Mouse (Mus musculus) thymus, postnatal 14 days (tissue): ENCODE measurements at regions not wholly inside any gene's neighbourhood (a gene's known extent, or its start where the extent isn't known, plus 50 kb on each side); places are given as distances from the start of the nearest gene placed in this dataset.

Experiments
- DNase-seq: peaks from one replicate; pipeline ENCODE4 v3.0.0; 2021

DNA sequence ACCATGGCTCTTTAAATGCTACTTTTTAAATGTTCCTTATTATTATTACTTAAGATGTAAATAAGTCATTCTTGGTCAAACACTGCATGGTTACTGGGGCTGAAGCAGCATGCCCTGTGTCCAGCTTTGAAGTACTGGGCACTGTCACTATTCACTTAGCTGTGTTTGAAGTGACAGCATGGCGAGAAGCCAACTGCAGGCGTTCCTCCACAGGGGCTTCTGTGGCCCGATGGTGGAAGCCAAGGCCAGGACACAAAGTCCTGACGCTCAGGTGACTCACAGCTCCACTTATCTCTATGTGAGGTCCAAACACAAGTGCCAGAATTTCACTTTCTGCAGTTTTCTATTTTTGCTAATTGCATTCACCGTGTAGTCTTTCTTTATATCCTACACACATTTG is 65.3 kb downstream of the Cdca7 start:
- DNase-seq, result no peak

DNA sequence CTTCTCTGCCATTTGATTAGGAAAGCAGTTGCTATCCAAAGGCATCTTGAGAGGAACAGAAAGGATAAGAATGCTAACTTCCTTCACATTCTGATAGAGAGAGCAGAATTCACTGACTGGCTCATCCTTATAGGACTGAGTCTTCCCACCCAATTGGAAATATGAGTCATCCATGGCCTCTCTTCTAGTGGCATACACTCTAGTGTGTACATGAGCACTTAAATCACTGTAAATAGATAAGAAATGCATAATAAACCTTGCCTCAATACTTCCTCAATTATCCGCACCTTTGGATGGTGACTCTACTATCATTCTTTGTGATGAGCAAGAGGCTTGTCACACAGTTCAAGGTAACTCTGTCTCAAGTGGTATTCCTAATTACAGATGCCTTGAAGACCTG is 69.5 kb downstream of the Cdca7 start:
- no peak for DNase-seq

DNA sequence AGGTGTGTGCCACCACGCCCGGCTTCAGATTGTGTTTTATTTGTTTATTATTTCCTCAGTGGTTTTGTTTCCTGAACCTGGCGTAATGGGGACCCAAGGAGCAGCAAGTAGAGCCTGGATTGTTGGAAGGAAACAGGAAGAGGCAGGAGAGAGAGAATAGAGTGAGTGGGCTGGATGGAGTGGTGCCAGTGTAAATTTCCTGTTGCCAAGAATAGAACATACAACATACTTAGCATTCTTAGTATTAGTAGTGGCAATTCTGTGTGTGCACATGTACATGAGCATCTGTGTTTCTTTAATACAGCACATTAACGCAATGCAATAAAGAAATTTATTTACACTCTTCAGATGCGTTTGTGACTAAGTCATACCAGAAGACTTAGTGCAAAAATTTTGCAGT is 70.5 kb downstream of the Cdca7 start:
- DNase-seq, result no peak

DNA sequence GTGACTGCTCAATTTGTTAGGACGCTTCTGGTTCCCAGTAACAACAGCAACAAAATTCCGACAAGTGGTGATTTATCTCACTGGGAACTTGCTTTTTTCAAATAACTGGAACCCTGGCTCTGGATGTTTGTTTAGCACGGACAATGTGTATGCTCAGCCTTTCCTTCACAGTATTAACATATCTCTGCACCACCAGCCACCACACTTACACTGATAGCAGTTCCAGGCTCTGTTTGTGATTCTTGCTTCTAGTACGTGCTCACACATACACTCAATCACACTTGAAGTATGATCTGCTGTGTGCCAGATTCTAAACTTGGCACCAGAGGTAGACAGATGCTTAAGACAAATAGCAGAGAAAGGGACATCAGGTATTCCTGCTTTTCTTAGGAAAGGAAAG is 71.0 kb downstream of the Cdca7 start:
- DNase-seq, result no peak

DNA sequence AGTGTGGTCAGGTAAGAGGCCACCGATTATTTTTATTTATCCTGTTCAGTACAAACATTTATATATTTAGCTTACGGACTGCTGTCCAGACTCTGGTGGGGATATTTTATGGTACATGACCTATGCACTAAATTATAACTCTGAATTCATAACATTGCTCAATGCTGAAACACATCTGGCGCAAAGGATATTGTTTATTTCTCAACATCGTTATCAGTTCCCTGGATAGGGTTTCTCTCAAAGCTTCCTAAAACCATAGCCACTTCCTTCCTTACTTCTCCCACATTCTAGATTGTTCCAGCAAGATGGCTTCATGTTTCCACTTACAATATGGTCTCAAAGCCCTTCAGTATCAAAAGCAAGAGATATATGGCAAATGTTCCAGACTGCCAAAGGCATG is 75.3 kb downstream of the Cdca7 start:
- no peak for DNase-seq

DNA sequence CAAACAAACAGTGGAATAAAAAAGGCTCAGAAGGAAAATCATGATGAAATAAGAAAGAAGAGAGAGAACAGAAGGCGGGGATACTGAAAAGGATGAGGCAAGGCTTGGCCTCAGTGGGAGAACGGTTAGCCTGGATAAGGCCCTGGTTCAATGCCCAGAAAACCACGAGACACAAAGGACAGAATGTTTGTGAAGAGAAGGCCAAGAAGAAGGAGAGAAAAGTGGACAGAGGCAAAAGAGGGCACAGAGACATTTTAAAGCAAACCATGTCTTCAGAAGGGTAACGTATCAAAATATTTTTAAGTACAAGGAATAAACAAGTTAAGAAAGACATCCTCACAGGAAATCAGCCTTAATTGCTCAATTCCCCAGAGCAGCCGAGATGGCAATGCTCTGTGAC is 78.6 kb downstream of the Cdca7 start:
- no peak for DNase-seq

DNA sequence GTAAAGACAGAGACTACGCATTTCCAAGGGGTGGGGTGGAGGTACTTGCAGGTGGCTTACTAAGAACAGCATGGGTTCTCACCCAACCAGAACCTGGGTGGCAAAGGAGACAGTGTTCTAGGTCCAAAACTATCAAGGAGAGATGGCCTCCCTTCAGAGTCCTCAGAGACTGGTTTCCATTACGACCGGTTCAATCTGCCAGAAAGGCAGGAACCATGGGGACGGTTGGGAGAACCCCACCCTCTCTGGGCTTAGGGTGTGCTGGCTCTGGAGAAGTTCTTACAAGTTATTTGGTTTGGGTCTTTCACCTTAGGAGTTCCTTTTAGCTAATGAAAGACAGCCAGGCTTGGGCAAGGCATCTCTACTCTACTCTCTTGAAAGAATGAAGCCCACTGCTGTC is 79.2 kb downstream of the Cdca7 start:
- DNase-seq, result no peak

DNA sequence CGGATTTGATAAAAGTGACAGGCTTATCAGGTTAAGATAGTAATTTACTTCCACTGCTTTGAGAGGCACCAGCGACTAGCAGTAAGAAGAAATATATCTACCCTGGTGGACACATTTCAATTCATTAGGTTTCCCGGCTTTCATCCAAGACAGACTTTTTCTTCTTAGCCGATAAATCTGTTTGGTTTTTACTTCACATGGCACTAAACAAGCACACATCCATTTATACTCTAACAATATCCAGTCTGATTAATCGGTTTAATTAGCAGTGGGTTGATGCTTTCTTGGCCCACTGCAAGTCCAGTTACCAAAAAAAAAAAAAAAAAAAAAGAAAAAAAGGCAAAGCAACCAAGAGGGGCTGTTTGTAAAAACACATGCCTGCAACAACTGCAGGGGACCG is 79.6 kb downstream of the Cdca7 start:
- no peak for DNase-seq

DNA sequence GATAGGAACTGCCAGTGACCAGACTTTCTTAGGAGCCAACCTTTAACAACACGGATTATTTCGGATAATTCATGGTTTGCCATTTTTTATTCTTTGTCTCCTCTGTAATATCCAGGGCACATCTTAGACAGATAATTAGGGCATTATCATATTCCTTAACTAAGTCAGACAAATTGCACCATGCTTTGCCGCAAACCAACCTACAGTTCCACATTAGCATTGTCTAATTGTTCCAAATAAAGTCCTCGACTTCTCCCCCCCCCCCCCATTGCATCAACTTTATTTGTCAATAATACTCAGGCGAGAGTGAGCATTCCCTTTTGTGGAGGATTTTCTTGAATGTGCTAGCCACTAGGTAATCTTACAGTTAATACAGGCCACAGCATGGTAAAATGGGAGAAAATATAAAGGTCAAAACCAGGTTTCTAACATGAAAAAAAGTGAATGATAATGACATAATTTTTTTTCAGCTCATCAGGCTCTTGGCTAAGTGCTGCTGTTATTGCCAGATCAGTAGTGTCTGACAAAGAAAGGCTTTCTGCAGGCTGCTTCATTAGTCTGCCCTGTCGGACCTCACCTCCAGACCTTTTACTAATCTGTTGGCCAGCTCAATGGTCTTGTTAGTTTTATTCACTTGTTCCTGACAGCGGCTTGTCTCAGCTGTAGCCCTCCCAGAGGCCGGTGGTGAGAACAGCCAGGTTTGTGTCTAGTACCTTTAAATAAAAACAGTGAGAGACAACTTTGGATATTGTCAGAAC is 80.3 kb downstream of the Cdca7 start:
- DNase-seq, result no peak

DNA sequence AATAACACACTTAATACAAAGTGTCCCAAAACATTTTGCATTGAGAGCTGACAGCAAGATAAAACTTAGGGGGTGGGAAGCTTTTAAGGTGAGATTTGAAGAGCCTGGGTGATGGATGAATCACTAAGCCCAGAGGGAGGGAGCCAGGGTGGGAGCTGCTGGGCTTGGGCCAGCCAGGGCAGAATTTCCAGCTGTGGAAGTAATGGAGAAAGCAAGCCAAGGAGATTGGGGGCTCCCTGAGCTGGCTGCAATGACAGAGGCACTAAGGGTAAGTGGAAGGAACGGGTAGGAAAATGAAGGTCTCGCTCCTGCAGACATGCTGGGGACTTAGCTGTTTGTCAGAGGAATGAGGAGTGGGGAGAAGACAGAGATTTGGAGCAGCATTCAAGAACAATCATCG is 81.2 kb downstream of the Cdca7 start:
- no peak for DNase-seq

DNA sequence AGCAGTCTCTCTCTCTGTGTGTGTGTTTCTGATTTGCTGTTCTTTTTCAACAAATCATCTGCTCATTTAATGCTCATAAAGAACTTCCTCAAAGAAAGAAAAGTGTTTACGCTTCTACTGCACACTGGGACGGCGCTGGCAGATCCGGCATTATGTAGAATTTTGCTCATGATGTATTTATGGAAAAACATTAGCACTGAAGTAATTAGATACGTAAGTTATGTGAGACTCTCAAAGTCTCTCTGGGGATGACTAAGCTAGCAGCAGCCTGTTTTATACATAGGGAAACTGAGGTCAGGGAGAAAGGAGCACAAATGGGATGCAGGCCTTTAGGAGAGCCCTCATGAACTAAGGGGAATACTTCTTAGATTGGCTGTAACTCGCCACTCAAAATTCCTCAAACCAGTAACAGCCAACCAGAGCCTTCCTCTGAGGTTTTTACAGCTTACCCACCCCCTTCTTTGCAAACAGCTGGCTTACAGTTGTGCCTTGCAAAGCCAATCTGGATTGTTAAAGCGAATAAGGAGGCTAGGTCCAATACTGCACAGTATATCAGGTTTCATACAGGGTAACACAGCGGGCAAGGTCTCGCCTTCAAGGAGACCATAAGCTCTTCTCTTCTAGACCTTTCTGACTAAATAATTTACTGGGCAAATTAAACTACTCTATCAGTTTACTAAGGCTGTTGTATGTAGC is 81.8 kb downstream of the Cdca7 start:
- no peak for DNase-seq

DNA sequence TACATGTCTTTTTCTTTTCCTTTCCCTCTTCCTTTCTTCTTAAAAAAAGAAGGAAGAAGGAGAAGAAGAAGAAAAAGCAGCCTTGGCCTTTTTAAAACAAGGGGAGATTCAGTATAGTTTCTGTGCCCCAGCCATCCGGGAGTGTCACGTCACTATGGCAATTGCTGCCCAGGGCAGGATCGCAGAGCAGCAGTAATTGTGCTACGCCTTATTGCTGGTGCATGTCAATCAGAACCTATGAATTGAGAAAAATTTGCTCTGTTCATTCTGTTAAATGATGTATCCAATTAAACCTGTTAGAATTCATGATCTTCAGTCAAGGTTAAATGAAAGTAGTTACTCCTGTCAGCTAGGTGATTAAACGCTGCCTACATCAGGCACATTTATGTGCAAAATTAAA is 85.4 kb downstream of the Cdca7 start:
- DNase-seq, result no peak

DNA sequence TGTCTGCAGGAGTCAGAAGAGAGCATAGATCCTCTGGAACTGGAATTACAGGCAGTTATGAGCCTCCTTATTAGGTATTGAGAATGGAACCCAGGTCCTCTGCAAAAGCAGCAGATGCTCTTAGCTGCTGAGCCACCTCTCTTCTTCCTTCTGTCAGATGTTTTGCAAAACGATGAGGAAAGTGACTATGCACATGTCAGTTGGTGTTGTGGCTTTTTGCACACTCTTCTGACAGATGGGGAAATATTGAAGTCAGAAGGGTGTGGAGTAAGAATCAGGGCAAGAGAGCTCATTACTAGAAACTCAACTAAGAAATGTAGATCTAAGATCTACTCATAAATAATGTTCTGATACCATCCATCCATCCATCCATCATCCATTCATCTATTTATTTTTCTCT is 102.4 kb downstream of the Cdca7 start:
- DNase-seq, result no peak

DNA sequence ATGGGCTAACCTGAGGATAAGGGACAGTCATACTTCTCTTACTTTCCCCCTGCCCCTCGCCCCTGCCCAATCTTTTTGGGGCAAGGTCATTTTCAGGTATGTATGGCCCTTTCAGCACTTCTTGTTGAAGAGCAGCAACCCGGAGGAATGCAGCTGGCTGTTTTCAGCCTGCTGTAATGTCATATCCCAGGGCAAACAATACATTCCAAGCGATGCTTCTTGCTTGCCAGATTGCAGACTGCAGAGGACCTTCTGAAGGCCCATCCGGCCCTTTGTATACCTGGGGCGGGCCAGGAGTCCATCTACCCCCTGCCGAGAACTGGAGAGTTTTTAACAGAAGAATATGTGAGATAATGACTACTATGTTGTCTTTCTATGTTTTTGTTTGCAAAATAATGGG is 105.2 kb downstream of the Cdca7 start:
- DNase-seq, result no peak

DNA sequence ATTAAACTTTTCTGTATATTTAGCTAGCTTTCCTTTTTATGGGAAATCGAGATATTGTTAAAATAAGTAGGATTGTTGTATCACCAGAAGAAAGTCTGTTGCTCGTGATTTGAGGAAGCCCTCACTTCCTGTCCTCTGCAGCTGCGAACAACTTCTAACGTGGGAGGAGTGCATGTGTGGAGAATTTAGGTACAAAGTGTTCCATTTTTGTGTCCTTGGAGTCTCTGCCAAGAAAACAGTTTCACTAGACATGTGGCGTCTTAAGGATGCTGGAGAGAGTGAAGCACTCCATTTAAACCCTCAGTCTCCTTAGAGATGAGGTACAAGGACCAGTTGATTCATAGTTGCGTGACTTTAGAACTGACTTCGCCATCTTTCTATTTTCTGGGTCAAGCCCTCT is 112.9 kb downstream of the Cdca7 start:
- DNase-seq, result peak; percentile 18

DNA sequence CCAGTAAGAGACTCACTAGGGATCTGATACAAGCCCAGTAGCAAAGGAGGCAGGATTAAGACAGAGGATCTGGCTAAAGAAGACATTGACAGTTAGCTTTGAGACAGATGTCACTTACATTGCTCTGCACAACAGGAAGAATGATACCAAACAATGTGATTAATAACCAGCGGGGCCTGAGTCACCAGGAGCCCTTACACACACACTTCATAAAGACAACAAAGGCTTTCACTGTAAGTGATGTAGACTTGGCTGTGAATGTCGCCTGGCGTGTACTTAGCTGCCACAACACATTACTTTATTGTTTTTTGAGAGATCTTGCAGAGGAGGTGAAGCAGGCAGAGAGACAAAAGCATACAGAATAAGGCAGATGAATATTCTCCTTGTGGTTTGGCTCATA is 116.1 kb downstream of the Cdca7 start:
- no peak for DNase-seq

DNA sequence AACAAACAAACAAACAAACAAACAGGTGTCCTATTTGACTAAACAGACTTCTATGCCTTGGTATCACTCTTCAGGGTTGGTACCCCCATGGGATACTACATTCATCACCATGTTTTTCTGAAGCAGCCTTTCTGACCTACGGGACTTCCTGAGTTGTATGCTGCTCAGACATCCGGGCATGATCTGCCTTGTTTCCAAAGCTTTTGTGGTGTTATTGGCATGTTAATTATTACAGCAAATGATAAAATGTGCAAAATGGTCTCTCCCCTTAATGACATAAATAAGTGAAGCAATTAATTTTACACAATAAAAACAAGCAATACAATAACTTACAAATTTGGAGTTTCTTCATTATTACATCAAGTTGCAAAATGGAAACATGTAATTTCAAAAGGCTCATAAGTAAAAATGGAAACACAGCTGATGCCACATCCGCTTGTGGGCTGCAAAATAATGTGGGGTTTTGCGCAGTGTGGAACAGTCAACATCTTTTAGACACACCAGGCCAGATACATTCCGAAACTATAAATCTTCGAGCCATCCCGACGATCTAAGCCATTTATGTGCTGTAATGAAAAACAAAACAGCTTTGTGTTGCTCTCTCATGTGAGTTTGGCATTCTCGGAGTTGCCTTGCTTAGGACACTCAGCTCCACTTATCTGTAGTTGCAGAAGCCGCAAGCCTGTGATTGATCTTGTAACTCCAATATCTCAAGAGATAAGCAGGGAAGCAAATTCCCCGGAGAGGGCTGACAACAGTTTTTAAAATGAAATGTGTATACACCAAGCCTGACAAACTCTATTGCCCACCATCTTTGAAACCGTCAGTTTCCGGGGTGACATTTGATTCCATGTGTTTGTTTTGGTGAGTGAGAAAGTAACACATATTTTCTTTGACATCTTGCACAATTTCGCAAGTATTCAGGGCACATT is 121.3 kb downstream of the Cdca7 start:
- no peak for DNase-seq

DNA sequence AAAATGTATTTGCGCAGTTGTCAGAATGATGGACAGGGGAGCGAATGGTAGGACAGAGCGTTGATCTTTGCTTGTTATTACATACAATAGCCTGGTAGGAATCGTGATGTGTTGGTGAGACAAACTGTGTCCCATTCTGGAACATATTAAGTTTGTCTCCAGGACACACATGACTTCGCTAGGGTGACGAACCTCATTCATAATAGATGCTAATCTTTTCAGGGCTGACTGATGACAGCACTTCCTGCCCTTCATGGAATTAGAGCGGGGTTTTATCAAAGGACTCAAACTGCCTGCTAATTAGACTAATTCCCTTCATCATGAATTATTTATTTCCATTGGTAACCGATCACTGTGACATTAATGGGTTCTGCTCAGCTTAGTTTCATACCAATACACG is 122.0 kb downstream of the Cdca7 start:
- no peak for DNase-seq

DNA sequence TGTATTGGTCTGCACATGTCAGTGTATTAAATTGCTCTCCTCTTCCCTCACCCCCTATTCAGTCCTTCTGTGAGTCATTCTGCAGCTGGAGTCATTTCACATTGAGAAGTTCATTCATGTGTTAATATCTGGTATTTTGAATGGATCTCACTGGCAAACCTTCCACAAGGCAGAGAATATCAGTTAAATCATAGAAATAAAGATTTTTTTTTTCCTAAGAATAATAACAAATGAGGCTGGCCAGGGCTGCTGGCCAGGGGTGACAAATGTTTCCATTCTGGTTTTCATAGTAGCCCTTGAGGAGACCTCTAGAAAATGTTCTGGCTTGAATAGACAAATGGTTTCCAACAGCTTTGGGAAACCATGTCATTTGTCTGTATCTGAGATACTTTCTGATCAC is 124.8 kb downstream of the Cdca7 start:
- DNase-seq, result no peak

DNA sequence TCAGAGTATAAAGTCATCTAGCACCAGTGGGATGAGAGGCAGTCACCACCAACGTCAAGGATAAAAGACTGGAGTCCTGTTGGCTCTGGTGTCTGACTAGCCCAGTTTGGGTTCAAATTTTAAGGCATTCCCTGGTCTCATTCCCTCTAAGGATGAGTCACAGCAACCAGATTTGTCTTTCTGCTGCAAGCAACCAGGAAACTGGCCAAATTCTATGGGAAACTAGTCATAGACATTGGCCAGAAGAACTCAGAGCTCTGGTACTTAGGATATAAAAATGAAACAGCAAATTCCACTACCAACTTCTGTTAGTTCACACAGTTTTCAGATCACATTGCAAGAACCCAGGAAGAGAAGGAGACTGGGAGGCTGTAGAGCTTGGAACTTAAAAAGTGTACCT is 126.2 kb downstream of the Cdca7 start:
- DNase-seq, result no peak

DNA sequence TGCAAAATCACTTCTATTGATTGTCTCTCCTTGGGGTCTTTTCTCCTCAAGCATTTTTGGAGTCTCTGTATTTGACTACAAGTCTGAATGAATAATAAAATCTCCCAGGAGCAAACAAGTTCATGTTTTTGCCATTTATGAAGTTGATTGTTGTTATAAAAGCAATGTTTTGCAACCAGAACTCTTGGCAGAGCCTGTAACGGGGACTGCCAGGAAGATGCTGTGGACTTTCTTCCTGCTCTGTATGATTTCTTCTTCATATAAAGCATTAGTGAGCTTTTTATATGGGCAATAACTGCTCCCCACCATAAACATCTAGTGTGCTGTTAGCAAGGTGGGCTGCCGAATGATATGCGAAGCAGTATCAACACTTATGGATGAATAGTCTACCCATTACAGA is 136.3 kb downstream of the Cdca7 start:
- no peak for DNase-seq

DNA sequence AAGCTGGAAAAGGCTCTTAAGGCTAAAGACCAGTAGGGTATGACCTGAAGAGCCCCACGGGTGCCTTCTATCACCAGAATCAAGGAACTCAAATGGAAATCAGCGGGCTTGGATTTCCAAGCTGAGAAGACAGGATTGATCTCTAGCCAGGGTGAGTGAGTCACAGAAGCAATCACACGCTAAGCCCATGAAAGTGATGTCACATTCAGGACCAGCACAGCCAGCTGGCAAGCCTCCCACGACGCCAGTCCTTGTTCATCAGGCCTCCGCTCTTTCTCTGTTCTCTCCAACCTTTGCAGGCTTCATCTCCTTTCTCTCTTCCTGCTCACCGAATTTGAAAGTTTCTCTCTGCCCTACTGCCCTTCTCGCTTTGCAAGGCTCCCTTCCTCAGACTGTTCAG is 138.3 kb downstream of the Cdca7 start:
- DNase-seq, result no peak

DNA sequence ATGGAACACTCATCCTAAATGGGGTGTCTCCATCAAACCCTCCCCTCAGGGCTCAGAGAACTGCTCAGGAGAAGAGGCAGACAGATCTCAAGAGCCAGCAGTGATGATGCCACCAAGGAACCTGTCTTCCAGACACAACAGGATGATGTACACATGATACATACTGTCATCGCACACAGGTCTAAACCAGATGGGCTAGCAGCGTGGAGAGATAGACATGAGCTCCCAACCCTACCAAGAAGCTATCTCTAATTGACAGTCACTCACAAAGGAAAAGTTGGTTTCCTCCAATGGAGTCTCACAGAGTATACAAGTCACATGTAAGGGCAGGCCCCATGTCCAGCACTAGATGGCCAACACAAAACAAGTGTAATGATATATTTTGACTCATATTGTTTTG is 139.9 kb downstream of the Cdca7 start:
- DNase-seq, result no peak

DNA sequence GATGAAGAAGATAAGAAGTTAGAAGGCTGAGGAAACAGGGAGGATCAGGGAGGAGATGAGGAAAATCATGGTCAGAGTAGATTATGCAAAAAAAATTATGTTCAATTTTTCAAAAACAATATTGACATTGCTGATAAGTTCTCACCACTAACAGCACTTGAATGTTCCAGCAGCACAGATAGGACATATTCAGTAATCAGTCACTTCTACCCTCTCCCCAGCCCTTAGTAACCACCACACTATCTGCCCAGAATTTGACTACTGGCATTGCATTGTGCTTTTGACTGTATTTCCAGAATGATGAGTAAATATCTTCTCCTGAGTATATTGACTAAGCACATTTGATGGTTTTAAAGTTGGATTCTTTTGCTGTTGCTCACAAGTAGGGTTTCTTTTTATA is 140.5 kb downstream of the Cdca7 start:
- no peak for DNase-seq
